Mouse (Mus musculus): ENCODE results near the gene Mapk8ip3.

DNA sequence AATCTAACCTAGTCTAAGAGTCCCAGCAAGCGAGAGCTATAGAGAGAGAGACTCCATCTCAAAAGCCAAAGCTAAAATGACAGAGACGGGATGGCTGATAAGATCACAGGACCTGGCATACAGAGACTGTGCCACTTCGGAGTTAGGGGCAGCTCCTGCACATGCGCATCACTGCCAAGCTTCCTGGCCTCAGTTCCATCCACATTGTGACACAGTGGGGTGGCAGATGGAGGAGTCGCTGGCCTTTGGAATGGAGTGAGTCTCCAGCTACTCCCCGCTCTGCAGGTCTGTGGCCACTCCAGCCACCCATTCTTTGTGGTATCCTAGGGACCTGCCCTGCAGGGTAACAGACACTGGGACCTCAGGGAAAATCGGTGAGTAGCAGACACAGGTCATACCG, 71.0 kb downstream of the Mapk8ip3 start, which contains the start of gene Igfals:
- TF ChIP-seq CTCF (IDR thresholded peaks at IDR 0.05; ENCODE audit: borderline replicate concordance, control insufficient read depth, extremely low read depth, insufficient read depth, low read length, poor library complexity) (no peak), POLR2A (IDR thresholded peaks at IDR 0.05; ENCODE audit: control insufficient read depth, extremely low read depth, insufficient read depth, low read length, poor library complexity) (no peak)
